In the genomic region with DNA sequence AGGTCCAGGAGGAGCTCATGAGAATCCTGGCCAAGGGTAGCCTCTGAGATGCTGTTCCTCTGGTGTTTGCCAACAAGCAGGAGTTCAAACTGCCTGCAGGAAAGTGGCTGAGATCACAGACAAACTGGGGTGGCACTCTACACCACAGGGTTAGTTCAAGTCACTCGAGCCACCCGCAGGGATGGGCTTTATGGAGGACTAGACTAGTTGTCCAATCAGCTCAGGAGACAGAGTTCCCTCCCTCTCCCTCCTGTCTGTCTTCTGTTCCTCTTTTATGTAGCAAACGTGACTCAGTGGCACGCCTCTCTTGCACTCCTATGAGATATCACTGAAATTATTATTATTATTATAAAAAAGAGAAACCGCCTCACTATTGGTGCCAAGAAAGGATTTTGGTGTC, we compare ENCODE assay signal across 30 mouse cellular contexts. TPM values are rescaled to one million over a fixed set of nuclear protein-coding genes. Genes with fewer than 3 reads are reported as not detected.
DNase-seq lines count a peak whose midpoint lies in the region; ATAC-seq and TF ChIP-seq lines count a peak whose summit lies in the region.
"Had no signal": no experiment of that assay in that cellular context is flagged by ENCODE, and none has a peak within 500 bp of the region (broad histone marks: within the 10 kb centered on the region; RNA-seq: fewer than 3 reads in every experiment).

No protein-coding gene starts in this region.

- DNase-seq in liver, embryonic 11.5 days (ENCODE audit: low spot score) = peak; percentile 32
- no peak for DNase-seq in liver
- DNase-seq in R1 (ENCODE audit: low read depth, low spot score) = peak; percentile 41
- peak; percentile 34 for DNase-seq in liver, embryonic 13.5 days
- no peak for DNase-seq in layer of hippocampus, postnatal 14 days (ENCODE audit: low spot score in 2 of 2)
- DNase-seq: adrenal gland, postnatal 25 days; cerebellum, adult 18-20 months; cerebellum, postnatal 10 days; gastrocnemius, postnatal 25 days; heart, postnatal 14 days; kidney, adult 2 months; kidney, postnatal 36 days; lung, adult 2 months; lung, postnatal 10 days; midbrain, embryonic 14.5 days; right cerebral cortex, postnatal 25 days; thymus, postnatal 14 days had no signal

- H3K79me2 ChIP-seq in myocyte (ENCODE audit: control insufficient read depth, insufficient read depth) = no peaks in the 10 kb centered on the region

- no peak overlapping the region for H3K9ac ChIP-seq in liver, embryonic 11.5 days (ENCODE audit: low read depth, low read length)
- no peak overlapping the region for H3K9ac ChIP-seq in liver, embryonic 13.5 days
- no peak overlapping the region for H3K9ac ChIP-seq in hindbrain, embryonic 13.5 days
- H3K9ac ChIP-seq: embryonic facial prominence, embryonic 15.5 days; forebrain, embryonic 13.5 days; intestine, embryonic 15.5 days; limb, embryonic 13.5 days; stomach, embryonic 15.5 days had no signal

- H3K4me1 ChIP-seq in liver, embryonic 11.5 days (replicated peaks; ENCODE audit: control insufficient read depth, insufficient read depth, low read length) = peaks cover 6% of the 10 kb centered on the region
- peaks cover 15% of the 10 kb centered on the region for H3K4me1 ChIP-seq in liver, embryonic 13.5 days (replicated peaks)
- peaks cover 3% of the 10 kb centered on the region for H3K4me1 ChIP-seq in hindbrain, embryonic 13.5 days (replicated peaks)
- H3K4me1 ChIP-seq: forebrain, embryonic 13.5 days; intestine, embryonic 15.5 days; limb, embryonic 13.5 days; stomach, embryonic 15.5 days had no signal

- no peak overlapping the region for H3ac ChIP-seq in myocyte (ENCODE audit: control insufficient read depth, insufficient read length)

- H3K4me2 ChIP-seq in liver, embryonic 11.5 days = no peak overlapping the region
- no peak overlapping the region for H3K4me2 ChIP-seq in liver, embryonic 13.5 days
- no peak overlapping the region for H3K4me2 ChIP-seq in myocyte (ENCODE audit: low read depth)
- H3K4me2 ChIP-seq in hindbrain, embryonic 13.5 days = no peak overlapping the region
- H3K4me2 ChIP-seq: embryonic facial prominence, embryonic 15.5 days; forebrain, embryonic 13.5 days; intestine, embryonic 15.5 days; limb, embryonic 13.5 days; stomach, embryonic 15.5 days had no signal

- ATAC-seq in liver, embryonic 11.5 days (replicated peaks; ENCODE audit: low FRiP score) = peak; percentile 44
- peak; percentile 50 for ATAC-seq in liver, embryonic 13.5 days (ENCODE audit: low read depth)
- no peak for ATAC-seq in hindbrain, embryonic 13.5 days (ENCODE audit: low FRiP score)
- ATAC-seq in monocyte, adult 5-6 weeks (replicated peaks; ENCODE audit: insufficient number of reproducible peaks, low FRiP score, low TSS enrichment, poor library complexity, severe bottlenecking) = no peak
- ATAC-seq: CD4-positive, CD25-positive, alpha-beta regulatory T cell, adult 4 months; forebrain, embryonic 13.5 days; hindbrain, postnatal 0 days; intestine, embryonic 15.5 days had no signal

- WGBS in liver, embryonic 11.5 days = 75% methylated on average over 5 of the region's 5 CpGs
- 56% methylated on average over 5 of the region's 5 CpGs for WGBS in liver, embryonic 13.5 days (ENCODE audit: insufficient replicate concordance)
- 82% methylated on average over 5 of the region's 5 CpGs for WGBS in hindbrain, embryonic 13.5 days

- no peak for TF ChIP-seq POLR2A in myocyte (IDR thresholded peaks at IDR 0.05; ENCODE audit: insufficient read length, low read depth)

- no peaks in the 10 kb centered on the region for H3K9me3 ChIP-seq in liver, embryonic 11.5 days (ENCODE audit: control insufficient read depth, low read length)
- no peaks in the 10 kb centered on the region for H3K9me3 ChIP-seq in liver, embryonic 13.5 days (replicated peaks)
- H3K9me3 ChIP-seq in hindbrain, embryonic 13.5 days = no peaks in the 10 kb centered on the region
- H3K9me3 ChIP-seq: embryonic facial prominence, embryonic 10.5 days; embryonic facial prominence, embryonic 15.5 days; forebrain, embryonic 13.5 days; hindbrain, embryonic 10.5 days; intestine, embryonic 15.5 days; limb, embryonic 13.5 days; stomach, embryonic 15.5 days had no signal

- H3K4me3 ChIP-seq in liver, embryonic 11.5 days (ENCODE audit: low read depth, low read length) = no peak overlapping the region
- H3K4me3 ChIP-seq in liver, embryonic 13.5 days (replicated peaks) = no peak overlapping the region
- H3K4me3 ChIP-seq in myocyte = no peak overlapping the region
- no peak overlapping the region for H3K4me3 ChIP-seq in hindbrain, embryonic 13.5 days
- H3K4me3 ChIP-seq: embryonic facial prominence, embryonic 10.5 days; embryonic facial prominence, embryonic 15.5 days; forebrain, embryonic 13.5 days; hindbrain, embryonic 10.5 days; intestine, embryonic 15.5 days; layer of hippocampus, adult 2 months; limb, embryonic 13.5 days; stomach, embryonic 15.5 days had no signal

- peaks cover 19% of the 10 kb centered on the region; the same call in 1 of the 2 replicates for H3K36me3 ChIP-seq in liver, embryonic 11.5 days (ENCODE audit: control insufficient read depth, insufficient read depth, low read length)
- peaks cover 45% of the 10 kb centered on the region for H3K36me3 ChIP-seq in liver, embryonic 13.5 days
- peaks cover 23% of the 10 kb centered on the region for H3K36me3 ChIP-seq in myocyte (ENCODE audit: control insufficient read depth, insufficient read depth)
- peaks cover 34% of the 10 kb centered on the region for H3K36me3 ChIP-seq in hindbrain, embryonic 13.5 days

- H3K27ac ChIP-seq in liver, embryonic 11.5 days (ENCODE audit: low read depth, low read length) = no peak overlapping the region
- peak overlapping the region; percentile 67 for H3K27ac ChIP-seq in liver, embryonic 13.5 days
- no peak overlapping the region for H3K27ac ChIP-seq in hindbrain, embryonic 13.5 days
- H3K27ac ChIP-seq: embryonic facial prominence, embryonic 10.5 days; embryonic facial prominence, embryonic 15.5 days; forebrain, embryonic 13.5 days; hindbrain, embryonic 10.5 days; hindbrain, postnatal 0 days; intestine, embryonic 15.5 days; layer of hippocampus, adult 2 months; limb, embryonic 13.5 days; stomach, embryonic 15.5 days had no signal

- no peaks in the 10 kb centered on the region for H3K27me3 ChIP-seq in liver, embryonic 11.5 days (replicated peaks; ENCODE audit: control insufficient read depth, insufficient read depth, low read length)
- H3K27me3 ChIP-seq in liver, embryonic 13.5 days = peaks cover 6% of the 10 kb centered on the region; the same call in 1 of the 2 replicates
- no peaks in the 10 kb centered on the region for H3K27me3 ChIP-seq in myocyte (ENCODE audit: control insufficient read depth, insufficient read depth, insufficient read length)
- no peaks in the 10 kb centered on the region for H3K27me3 ChIP-seq in hindbrain, embryonic 13.5 days
- H3K27me3 ChIP-seq: embryonic facial prominence, embryonic 15.5 days; forebrain, embryonic 13.5 days; intestine, embryonic 15.5 days; limb, embryonic 13.5 days; stomach, embryonic 15.5 days had no signal

TF ChIP-seq in myocyte, 11 proteins besides CTCF, POLR2A, EP300 and RAD21:
- TF ChIP-seq USF1 (IDR thresholded peaks at IDR 0.05; ENCODE audit: low read depth) = no peak
- no peak for TF ChIP-seq TCF3 (IDR thresholded peaks at IDR 0.05; ENCODE audit: insufficient read length, low read depth)
- TF ChIP-seq REST (IDR thresholded peaks at IDR 0.05; ENCODE audit: insufficient read depth, insufficient read length) = no peak
- peak; percentile 45 for TF ChIP-seq POLR2AphosphoS2 (IDR thresholded peaks at IDR 0.05; ENCODE audit: insufficient read length, low read depth)
- no peak for TF ChIP-seq CEBPB (IDR thresholded peaks at IDR 0.05; ENCODE audit: insufficient read depth, poor library complexity, severe bottlenecking)
- no peak for TF ChIP-seq SRF (IDR thresholded peaks at IDR 0.05; ENCODE audit: control insufficient read depth, insufficient read length, low read depth)

RNA-seq across cellular contexts. Expression of a gene that starts 9.5 kb away (rescaled TPM):
- polyA plus RNA-seq in liver, embryonic 11.5 days (2014; fragmentation: Nextera tagmentation; extraction: Ambion mirVana) = 10.8 and 11.6 TPM in 2 replicates
- 4.2 and 4.9 TPM in 2 replicates for polyA plus RNA-seq in liver, embryonic 13.5 days (2015; fragmentation: Nextera tagmentation; extraction: Ambion mirVana)
- 35.0 TPM for polyA plus RNA-seq in myocyte (2012; fragmentation: generic; extraction: Trizol)
- polyA plus RNA-seq in hindbrain, embryonic 13.5 days (2015; fragmentation: Nextera tagmentation; extraction: Ambion mirVana) = 18.0 and 19.1 TPM in 2 replicates
- 100 to 1,000 TPM; 120 to 124 TPM for total RNA-seq in layer of hippocampus, postnatal 14 days (2021)
- total RNA-seq in monocyte, adult 5-6 weeks (2017) = 16.2 to 63.7 TPM (median 26.3 TPM) in 3 replicates

RNA-seq across cellular contexts. Expression of a gene that starts 25.5 kb away (rescaled TPM):
- polyA plus RNA-seq in liver, embryonic 11.5 days (2014; fragmentation: Nextera tagmentation; extraction: Ambion mirVana) = 220 and 245 TPM in 2 replicates
- 262 and 322 TPM in 2 replicates for polyA plus RNA-seq in liver, embryonic 13.5 days (2015; fragmentation: Nextera tagmentation; extraction: Ambion mirVana)
- polyA plus RNA-seq in myocyte (2012; fragmentation: generic; extraction: Trizol) = 55.4 TPM
- 32.6 and 44.3 TPM in 2 replicates for polyA plus RNA-seq in hindbrain, embryonic 13.5 days (2015; fragmentation: Nextera tagmentation; extraction: Ambion mirVana)
- total RNA-seq in layer of hippocampus, postnatal 14 days (2021) = 100 to 1,000 TPM in 1 of 2 experiments, 10 to 100 TPM in 1; 83.5 to 111 TPM
- total RNA-seq in monocyte, adult 5-6 weeks (2017) = 24.5 to 52.2 TPM (median 43.5 TPM) in 3 replicates

Comparison
In these comparisons a context has a peak if more than half of its experiments do, and no peak if none do; other contexts are left out.
1. DNase-seq: peak in liver, embryonic 11.5 days (single experiment), R1 (single experiment) and liver, embryonic 13.5 days (single experiment); none in liver (single experiment) and layer of hippocampus, postnatal 14 days (0 of 2).
2. ATAC-seq: peak in liver, embryonic 11.5 days (single experiment) and liver, embryonic 13.5 days (single experiment); none in hindbrain, embryonic 13.5 days (single experiment) and monocyte, adult 5-6 weeks (single experiment).